Mouse (Mus musculus): Measurements from ENCODE around the gene Ctnna3.
"Not testable (repeated sequence)": the region's sequence is repeated elsewhere in the genome, so short reads cannot be mapped to it uniquely, and the experiment has no call there.

Ctnna3 gene

DNA sequence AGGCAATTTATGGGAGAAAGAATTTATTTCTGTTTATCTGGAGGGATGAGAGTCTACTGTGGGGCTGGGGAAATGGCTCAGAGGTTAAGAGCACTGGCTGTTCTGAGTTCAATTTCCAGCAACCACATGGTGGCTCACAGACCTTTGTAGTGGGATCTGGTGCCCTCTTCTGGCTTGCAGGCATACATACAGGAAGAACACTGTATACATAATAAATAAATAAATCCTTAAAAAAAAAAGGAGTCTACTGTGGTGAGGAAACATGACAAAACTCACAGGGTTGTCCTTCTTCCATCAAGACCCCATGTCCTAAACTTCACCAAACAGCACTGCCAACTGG is 5.5 kb upstream of the Ctnna3 start:
- peak; percentile 68 for DNase-seq (ENCODE audit: low read depth)

DNA sequence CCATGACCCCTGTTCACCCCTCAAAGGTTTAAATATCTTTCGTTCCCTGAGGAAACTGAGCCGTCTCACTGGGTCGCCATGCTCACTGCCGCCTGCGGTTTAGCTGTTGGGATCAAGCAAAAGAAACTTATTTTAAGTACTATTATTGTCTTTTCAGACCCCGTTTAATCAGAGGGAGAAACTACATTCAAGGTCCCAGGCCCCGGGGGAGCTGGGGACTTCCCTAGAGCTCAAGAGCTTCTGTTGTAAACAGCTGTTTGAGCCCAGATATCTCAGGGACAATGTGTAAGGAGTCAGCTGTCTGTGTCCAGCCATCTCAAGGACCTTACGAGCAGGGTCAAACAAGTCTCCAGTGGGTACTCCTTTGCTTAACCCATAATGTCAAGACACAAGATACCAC is 2.8 kb upstream of the Ctnna3 start:
- no peak for DNase-seq (ENCODE audit: low read depth)

DNA sequence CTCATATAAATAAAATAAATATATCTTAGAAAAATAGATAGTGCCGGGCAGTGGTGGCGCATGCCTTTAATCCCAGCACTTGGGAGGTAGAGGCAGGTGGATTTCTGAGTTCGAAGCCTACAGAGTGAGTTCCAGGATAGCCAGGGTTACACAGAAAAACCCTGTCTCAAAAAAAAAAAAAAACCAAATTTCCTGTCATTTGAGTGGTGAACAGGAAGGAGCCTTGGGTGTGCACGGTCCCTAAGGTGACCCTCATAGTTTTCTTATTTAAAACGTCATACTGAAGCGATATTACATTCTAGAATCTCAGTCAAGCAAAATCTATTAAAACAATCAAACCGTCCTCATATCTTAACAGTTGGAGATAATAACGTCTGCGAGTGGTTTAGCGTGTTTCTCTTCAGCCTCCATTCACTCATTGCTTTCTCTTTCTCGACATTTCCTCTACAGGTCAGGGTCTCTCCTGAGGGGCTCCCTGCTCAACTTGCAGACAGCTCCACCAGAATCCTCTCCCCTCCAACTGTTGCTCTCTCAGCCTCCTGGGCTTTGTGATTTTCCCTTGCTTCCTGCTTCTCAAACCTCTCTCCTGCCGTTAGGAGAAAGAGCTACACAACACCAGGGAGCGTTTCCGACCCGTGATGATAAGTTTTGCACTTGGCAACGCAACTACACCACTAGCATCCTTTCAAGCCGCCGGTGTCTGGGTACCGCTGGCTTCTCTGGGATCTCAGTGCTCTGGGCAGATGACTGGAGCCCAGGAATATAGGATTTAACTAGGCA is 1.5 kb upstream of the Ctnna3 start:
- peak; percentile 65 for DNase-seq (ENCODE audit: low read depth)

GRCm38 (mm10) chr10:63429023-63429340 is 916 bp upstream of the Ctnna3 start:
- DNase-seq (ENCODE audit: low read depth), result no peak

DNA sequence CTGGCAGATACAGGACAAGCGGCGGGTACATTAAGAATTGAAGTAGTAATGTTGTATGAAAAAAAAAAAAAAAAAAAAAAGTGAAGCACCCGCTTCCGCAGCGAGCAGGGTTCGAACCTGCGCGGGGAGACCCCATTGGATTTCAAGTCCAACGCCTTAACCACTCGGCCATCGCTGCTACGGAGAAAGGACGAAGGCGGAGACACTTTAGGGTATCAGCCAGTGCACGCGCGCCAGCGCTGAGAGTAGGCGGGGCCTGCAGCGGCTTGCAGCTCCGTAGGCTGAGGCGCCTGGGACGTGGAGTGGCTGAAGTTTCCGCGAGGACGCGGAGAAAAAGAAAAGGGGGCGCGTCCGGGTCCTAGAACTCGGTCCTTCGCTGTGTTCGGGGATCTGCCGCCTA is 518 bp upstream of the Ctnna3 start:
- DNase-seq (ENCODE audit: low read depth), result peak; percentile 99

DNA sequence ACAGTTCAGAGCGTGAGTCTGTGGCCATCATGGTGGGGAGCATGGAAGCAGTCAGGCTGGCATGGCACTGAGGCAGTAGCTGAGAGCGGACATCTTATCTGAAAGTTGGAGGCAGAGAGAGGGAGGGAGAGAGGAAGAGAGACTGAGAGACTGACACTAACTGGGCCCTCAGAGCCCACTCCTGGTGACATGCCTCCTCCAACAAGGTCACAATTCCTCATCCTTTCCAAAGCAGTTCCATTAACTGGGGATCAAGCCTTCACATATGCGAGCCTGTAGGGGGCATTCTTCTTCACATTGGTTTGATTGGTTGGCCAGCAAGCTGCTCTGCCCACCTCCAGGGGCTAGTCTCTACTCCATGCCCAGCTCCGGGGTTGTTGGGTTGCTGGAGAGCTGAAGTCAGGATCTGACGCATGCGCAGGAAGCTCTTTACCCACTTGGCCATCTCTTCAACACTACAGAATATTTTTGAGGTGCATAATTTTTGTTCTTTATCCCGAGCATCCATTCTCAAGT is 1.4 kb downstream of the Ctnna3 start:
- no peak for DNase-seq (ENCODE audit: low read depth)

GRCm38 (mm10) chr10:63432099-63432498 is 2.2 kb downstream of the Ctnna3 start:
- no peak for DNase-seq (ENCODE audit: low read depth)

GRCm38 (mm10) chr10:63432887-63433286 is 3.0 kb downstream of the Ctnna3 start:
- DNase-seq (ENCODE audit: low read depth), result no peak

- no peak for DNase-seq (ENCODE audit: low read depth)
Observed at GRCm38 (mm10) chr10:63438736-63439262, 8.9 kb downstream of the Ctnna3 start.

- DNase-seq (ENCODE audit: low read depth), result no peak
Observed at GRCm38 (mm10) chr10:63439694-63440228, 9.9 kb downstream of the Ctnna3 start.

DNA sequence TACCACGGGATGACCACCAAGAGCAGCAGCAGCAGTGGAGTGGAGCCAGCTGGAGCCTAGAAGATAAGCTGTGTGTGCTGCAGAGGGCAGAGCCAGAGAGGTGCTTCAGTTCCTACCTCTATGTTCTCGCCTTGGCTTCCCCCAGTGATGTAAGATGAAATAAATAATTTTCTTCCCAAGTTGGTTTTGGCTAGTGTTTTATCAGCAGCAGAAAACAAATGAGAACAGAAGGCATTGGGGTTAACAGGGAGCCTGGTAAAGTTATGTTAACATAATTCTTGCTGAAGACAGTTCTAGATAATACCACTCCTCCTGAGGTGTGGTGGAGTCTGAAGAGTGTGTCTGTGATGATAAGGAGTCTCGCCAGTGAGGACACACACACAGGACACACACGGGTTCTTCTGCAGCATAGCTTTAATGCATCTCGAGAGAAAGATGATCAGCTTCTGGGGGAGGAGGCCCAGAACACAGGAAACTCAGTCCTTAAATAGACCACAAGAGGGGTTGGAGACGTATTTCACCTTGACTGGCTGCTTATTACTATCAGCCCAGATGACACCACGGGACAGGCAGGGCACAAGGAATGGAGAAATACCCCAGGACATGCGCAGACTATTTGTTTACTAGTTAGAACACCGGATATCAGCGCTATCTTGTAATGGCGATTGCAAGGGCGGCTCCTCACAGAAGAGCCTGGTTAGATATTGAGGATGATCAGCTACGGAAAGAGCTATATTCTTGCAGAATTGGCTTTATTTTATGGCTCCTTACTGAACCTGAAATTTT is 14.9 kb downstream of the Ctnna3 start:
- not testable (repeated sequence) for DNase-seq (ENCODE audit: low read depth)

DNA sequence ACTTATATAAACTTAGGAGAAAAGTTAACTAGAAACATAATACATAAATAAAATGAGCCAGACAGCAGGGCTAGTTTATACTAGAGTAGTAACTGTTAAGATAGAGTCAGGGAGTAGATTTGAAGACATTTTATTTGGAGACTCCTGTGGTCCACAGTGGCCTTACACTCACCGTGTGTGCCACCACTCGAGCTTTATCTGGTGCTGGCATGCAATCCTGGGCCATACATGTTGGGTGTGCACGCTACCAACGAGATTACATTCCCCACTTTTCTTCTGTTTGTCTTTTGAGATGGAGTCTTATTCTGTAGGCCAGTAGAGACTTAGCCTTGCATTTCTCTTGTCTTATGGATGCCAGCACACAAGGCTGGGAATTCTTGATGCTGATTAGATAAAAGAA is 24.0 kb downstream of the Ctnna3 start:
- DNase-seq (ENCODE audit: low read depth), result no peak

- peak; percentile 15 for DNase-seq (ENCODE audit: low read depth)
Observed at GRCm38 (mm10) chr10:63455110-63455878, 25.4 kb downstream of the Ctnna3 start.

DNA sequence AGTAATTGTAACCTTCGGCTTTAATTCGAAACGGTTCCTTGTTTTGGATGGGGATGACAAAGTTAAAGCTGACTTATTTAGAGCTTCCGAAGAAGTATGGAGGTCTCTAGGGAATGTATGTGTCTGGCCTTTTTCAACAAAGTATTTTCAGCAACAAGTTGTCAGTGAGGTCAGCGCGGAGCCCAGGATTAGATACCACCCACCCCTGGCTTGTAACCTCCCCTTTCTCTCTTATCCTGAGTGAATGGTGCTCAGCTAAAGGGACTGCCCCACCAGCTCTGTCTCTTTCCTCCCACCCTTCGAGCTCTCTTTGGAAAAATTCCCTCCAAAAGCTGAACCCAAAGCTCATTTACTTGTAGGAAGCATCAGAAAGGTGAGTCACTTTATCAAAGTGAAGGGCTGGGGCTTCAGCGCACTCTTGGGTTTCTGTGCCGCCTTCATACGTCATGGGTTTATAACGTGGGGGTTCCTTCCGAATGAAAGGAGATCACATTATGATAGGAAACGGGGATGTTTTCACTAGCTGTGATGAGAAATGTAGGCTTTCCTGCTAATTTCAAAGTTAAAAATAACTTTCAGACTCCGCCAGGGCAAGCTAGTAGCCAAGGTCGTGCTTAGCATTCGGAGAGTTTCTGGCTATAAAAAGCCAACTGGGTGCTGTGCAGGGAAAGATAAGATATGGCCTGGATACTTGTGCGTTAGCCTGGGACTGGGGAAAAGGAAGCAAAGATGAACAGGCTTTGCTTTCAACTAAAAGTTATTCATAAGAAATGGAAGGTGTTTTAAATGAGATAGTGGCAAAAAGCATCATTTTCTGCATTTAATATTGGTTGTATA is 27.6 kb downstream of the Ctnna3 start:
- no peak for DNase-seq (ENCODE audit: low read depth)

DNA sequence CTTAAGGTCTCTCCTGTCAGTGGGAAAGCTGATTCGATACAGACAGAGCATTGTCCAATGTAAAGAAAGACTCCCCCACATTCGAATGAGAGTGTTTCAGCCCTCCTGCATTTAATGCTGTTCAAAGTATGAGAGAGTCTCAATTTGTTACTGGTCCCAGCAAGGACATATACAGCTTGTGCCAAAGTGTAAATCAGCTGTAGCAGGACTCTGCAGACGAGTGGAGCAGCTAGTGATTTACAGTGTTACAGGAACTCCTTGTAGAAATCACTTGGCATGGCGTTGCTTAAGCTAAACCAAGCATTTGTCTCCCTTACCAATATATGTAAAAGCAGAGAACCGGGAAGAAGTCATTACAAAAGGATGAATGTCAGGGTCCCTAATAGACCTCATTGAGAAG is 31.0 kb downstream of the Ctnna3 start:
- DNase-seq (ENCODE audit: low read depth), result no peak

- no peak for DNase-seq (ENCODE audit: low read depth)
Observed at GRCm38 (mm10) chr10:63472473-63472872, 42.6 kb downstream of the Ctnna3 start.

DNA sequence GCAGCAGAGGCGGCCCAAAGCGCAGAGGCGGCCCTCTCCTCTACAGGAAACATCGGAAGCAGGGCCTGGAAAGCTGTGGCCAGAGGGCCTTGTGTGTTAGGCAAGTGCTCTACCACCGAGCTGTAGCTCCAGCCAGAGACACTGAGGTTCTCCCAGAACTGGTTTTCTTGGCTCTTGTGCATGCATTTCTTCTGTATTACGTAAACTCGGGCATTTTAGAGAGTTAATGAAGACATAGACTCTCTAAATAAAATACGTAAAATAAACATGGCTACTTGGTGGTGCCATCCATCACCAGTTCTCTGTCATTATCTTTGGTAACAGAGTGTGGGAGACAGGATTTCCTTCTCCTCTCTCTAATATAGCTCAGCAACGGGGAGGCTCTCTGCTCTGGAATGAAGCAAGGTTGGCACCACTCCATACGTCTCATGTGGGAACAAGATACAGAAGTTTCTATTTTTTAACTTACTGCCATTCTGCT is 46.3 kb downstream of the Ctnna3 start:
- DNase-seq (ENCODE audit: low read depth), result peak; percentile 58

- DNase-seq (ENCODE audit: low read depth), result peak; percentile 12
Observed at GRCm38 (mm10) chr10:63478946-63479345, 49.0 kb downstream of the Ctnna3 start.

GRCm38 (mm10) chr10:63480066-63480465 is 50.2 kb downstream of the Ctnna3 start:
- no peak for DNase-seq (ENCODE audit: low read depth)

DNA sequence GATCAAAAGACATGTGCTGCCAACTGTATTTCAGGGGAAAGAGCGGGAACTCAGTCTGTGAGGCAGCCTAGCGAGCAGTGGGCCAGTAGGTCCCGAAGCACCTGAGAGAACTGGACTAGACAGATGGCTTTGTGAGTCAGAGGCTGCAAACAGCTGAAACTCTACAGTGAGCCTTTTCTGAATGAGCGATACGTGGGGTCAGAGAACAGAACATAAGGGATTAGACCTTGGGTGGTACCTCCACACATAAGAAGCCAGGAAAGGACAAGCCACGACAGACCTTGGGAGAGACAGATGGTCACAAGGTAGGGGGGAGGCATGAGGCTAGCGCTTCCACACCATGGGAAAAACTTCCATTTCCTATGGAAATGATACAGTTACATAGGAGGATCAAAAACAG is 58.4 kb downstream of the Ctnna3 start:
- no peak for DNase-seq (ENCODE audit: low read depth)

GRCm38 (mm10) chr10:63523956-63524355 is 94.1 kb downstream of the Ctnna3 start:
- no peak for DNase-seq (ENCODE audit: low read depth)

Data from NIH3T3 (cell line).